Mouse (Mus musculus) frontal cortex, adult (tissue): ENCODE measurements around the gene Gpr45.

Experiments used
- ATAC-seq: cut with Nextera tagmentation; 2 replicates; pipeline ENCODE4 v1.9.2; 2017; ENCODE audit warnings: mild to moderate bottlenecking, moderate library complexity, mixed read lengths; ENCODE audit not compliant: low TSS enrichment

Gpr45 gene

DNA sequence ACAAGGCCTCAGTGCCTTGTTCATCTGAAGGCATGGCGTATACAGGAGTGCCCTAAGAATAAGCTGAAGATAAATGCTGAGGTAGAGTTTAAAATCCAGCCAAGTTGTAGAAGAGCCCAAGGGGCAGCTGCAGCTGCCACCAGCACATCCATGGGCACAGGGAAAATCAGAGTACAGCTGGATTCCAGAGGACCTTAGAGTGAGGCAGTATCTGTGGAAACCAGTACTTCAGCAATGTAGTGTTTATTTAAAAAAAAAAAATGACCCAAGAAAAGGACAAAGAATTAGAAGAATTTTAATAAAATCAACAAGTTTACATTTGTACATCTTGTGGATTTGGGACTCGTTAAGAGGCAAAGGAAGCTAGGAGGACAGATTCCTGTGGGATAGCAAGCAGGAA is 94.3 kb downstream of the Gpr45 start:
- no peak for ATAC-seq

DNA sequence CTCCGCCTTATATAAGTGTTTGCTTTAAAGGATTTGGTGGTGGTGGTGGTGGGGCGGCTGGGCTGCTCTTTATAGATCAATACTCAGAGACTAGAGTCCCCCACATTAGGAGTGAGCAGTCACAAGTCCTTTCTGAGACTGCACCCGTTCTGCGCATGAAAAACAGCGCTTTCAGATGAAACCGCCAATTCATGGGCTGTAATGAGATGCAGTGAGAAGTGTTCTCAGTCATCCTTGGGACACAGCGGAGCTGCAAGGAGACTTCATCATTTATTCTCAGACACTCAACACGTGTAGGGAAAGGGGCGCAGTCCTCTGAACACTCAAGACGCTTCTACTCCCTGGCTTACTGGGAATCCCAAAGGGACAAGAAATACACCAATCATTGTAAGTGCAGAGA is 95.1 kb downstream of the Gpr45 start:
- ATAC-seq: peak; percentile 79

DNA sequence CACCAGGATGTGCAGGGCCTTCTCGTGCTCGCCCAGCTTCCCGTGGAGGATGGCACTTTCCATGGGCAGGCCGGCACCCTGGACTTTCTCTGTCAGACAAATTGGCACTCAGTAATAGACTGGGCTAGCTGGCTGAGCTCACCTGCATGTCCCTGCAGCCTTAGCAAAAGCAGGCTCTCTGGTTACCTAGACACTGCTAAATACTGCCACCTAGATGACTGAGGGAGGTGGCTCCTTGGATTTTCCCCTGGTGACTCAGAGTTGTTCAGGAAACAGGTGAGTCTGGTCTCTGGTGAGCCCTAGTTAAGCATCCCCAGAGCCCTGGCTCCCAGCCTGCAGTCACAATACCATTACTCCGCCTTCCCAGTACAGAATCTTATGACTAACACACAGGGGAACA is 99.2 kb downstream of the Gpr45 start:
- peak; percentile 54; the same call in 1 of the 2 replicates for ATAC-seq

DNA sequence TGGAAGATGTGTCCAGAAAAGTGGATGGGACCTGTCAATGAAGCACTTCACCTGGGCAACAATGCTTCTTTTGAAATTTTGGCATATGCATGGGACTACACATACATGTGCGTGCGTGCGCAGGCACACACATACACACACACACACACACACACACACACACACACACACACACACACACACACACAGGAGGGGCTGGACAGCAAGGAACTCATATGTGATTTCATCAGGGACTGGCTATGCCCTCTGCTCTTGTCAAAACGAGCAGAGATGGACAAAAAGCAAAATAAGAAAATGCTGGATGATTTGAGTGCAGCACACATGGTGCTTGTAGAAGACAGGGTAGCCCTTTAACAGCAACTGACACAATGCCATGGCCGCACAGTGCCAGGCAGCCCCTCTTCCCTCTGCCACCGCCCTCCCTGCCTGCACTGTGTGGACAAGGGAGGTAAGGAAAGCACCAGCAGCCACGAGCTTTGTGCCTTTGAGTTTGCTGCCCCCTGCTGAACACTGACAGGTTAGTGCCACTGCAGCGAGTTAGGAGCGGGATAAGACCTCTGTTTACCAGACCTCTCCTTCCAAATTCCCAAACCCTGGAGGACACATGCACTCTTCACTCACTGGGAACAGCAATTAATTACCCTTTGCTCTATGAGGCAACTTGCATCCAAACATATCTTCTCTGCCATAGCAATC is 113.1 kb downstream of the Gpr45 start:
- peak; percentile 95 for ATAC-seq

DNA sequence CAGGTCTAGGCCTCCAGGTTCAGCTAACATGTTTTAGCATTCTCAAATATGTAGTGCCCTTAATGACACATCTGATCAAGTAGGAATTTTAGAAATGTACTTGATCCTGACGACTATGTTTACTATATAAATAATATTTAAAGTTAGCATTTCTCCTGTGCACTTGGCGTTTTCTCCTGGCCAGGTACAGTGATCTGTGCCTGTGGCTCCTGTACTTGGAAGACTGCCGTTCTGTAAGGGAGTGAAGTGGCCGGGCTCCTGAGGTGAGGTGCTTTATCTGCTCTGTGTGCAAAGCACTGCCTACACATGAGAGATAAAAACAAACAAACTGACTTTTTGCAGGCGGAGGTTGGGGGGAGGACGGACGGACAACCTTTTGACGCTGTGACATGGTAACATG is 113.9 kb downstream of the Gpr45 start:
- no peak for ATAC-seq

DNA sequence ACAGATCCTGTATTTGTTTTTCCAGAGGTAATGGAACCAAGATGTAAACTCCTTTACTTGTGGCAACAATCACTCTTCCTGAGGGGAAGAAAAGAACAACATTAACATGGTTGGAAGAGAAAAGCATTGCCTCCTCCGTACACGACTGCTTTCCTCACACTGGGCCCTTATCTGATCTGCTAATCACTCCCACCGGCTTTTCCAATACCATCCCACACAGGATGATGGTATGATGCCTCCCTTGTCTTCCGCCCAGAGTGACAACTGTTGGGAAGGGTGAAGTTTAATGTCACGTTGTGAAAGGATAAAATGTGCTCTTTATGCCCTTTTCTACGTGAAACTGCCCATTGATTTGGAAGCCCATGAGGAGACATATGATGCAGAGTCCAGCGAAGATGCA is 114.9 kb downstream of the Gpr45 start:
- ATAC-seq: no peak

DNA sequence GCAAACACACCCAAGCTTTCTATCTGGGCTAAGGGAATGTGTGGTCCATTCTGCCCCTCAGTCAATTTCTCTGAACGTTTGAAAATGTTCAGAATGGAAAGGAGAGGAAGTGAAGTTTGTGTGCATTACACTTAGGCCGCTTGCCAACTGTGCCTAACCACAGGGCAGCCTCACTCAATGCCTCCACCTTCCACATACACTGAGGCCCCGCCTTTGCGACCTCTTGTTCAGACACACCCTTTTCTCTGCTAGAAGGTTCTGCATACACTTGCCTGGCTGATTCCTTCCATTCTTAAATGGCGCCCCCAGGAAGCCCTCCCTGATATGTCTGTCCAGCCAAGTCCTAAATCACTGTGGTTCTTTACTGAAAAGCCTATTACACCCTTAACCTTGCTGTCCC is 118.1 kb downstream of the Gpr45 start:
- ATAC-seq: no peak

DNA sequence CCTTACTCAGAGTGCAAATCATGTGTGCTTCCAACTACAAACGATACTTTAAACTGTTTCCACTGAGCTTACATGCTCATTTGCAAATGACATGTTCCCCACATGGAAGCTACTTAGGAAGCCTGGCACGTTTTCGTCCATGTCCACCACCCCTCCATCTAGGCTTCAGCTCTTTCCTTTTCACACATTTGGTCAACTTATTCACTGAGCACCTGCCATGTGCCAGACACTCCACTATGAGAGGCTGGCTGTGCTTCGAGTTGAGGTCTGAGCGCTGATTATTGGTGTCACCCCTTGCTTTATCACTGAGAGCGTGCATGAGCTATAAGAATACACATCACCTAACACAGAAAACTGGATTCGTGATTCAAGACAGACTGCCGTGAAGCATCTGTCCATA is 119.4 kb downstream of the Gpr45 start:
- ATAC-seq: no peak

DNA sequence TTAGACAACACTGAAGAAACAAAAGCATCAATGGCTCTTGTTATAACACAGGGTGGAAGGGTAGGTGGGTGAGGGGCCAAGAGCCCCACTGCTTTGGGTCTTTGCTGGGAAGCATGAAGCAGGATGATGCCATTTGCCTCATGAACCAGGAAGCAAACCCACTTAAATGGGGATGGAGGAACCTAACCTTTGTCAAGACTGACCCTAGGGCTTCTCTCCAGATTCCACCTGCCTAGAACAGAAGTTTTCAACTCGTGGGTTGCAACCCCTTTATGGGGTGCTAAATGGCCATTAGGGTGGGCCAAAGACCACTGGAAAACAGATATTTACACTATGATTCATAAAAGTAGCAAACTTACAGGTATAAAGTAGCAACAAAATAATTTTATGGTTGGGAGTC is 119.9 kb downstream of the Gpr45 start:
- ATAC-seq: no peak

DNA sequence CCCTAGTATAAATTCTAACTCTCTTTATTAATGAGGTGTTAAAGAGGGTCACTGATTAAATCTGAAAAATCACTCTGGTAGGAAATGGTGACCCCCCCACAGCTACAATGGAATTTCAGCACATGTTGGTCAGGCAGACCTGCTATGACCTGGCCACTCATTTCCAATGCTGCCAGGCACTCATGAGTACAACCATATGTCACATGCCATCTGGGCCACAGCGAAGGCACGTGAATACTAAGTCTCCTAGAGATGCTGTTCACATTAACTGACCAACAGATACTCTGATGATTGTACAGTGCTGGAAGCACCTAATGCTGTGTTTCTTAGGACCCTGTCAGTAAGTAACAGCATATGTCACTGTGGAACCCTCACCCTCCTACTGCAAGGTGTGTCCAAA is 122.1 kb downstream of the Gpr45 start:
- no peak for ATAC-seq

DNA sequence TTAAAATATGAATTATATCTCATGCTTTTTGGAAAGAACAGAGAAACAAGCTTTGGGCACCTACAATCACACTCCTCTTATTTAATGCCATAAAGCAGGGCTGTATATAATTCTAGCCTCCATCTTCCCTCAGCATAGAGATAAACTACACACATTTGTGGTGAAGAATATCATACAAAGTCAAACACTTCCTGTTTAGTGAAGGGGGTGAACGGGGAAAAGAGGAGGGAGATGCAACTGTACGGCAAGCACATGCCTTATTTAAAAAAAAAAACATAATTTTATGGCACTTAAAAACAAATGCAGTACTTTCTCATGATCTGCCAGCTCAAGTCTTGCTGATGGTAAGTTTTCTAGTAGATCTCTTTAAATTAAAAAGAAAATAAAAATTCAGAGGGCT is 125.5 kb downstream of the Gpr45 start:
- no peak for ATAC-seq

DNA sequence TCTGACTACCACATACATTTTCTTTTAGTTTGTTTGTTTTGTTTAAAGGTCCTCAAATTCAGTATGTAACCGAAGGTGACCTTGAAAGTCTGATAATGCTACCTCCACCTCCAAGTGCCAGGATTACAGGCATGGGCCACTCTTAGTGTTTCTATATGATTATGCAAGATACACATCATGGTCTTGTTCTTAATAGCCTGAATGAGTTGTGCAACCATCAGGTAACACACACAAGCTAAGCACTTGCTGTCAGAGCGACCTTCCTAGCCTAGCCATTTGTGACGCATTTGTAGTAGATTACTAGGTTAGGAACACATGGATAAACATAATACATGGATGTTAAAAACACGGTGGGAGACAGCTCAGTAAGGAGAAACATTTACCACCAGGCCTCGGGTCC is 130.3 kb downstream of the Gpr45 start:
- no peak for ATAC-seq
